Mouse (Mus musculus) brain, embryonic 14.5 days (tissue): ENCODE measurements around the gene 2210011C24Rik. TPM values are rescaled to one million over a fixed set of nuclear protein-coding genes. Genes with fewer than 3 reads are reported as not detected.
"Not testable (repeated sequence)": the region's sequence is repeated elsewhere in the genome, so short reads cannot be mapped to it uniquely, and the experiment has no call there.

ENCODE experiments used
- DNase-seq: peaks from one replicate; pipeline ENCODE4 v3.0.0-alpha.2; 2011; ENCODE audit warnings: low read depth
- CTCF ChIP-seq: fragments of 200-500 bp; IDR thresholded peaks from 2 replicates; pipeline ENCODE4 v1.5.1; 2012; ENCODE audit warnings: inconsistent platforms, mild to moderate bottlenecking, moderate library complexity, borderline replicate concordance; ENCODE audit not compliant: insufficient read depth, insufficient read length; ENCODE audit errors: extremely low read depth
- POLR2A ChIP-seq: fragments of 200-500 bp; IDR thresholded peaks from 2 replicates; pipeline ENCODE4 v1.6.1; 2012; ENCODE audit warnings: mild to moderate bottlenecking, inconsistent platforms, borderline replicate concordance; ENCODE audit not compliant: poor library complexity, insufficient read depth, insufficient read length, severe bottlenecking; ENCODE audit errors: extremely low read depth
- polyA plus RNA-seq: library from polyadenylated mRNA; depleted of rRNA; stranded (reverse); fragments of >200 nt; gene quantifications from 2 replicates; pipeline ENCODE4 v1.2.3, GENCODE M21; 2012

2210011C24Rik gene
- polyA plus RNA-seq, 1 experiment = 0.07 TPM

DNA sequence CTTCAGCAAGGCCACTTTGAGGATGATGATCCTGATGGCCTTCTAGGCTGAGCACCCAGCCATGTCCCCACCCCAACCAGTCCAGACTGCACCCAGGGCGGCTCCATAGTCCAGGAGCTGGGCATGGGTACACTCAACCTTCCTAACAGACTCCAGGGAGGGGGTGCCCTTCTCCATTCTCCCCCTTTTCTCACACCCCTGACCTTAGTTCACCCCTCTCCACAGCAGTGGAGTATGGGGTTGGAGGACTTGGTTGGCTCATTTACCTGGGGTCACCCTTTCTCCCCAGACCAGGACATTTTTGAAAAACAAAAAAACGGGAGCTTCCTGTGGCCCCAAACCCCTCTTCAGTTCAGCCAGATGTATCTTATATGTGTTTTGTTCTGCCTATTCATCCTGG, 12.1 kb downstream of the 2210011C24Rik start:
- TF ChIP-seq CTCF (no peak), POLR2A (no peak)
- DNase-seq = no peak

DNA sequence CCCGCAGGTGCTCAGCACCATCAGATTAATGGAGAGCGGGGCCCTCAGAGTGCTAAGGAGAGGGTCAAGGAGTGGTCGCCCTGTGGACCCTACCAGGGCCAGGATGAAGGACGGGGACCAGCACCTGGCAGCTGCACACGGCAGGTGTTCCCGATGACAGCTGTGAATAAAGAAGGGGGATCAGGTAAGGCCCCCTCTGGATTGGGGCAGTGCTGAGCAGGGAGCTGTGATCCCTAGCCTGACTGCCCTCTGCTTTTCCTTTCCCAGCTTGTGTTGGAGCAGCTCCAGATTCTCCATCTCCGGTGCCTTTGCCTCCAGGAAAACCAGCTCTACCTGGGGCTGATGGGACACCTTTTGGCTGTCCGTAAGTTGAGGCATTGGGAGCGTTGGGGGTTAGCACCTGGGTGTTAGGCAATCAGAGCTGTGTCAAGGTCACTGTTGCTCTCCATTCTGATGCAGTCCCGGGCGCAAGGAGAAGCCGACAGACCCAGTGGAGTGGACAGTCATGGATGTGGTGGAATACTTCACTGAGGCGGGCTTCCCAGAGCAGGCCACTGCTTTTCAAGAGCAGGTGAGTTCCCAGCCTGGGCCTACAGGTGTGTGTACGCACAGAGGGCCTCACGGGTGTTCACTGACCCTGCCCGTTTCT, 12.8 kb downstream of the 2210011C24Rik start:
- TF ChIP-seq CTCF = no peak
- no peak for TF ChIP-seq POLR2A
- DNase-seq = no peak

DNA sequence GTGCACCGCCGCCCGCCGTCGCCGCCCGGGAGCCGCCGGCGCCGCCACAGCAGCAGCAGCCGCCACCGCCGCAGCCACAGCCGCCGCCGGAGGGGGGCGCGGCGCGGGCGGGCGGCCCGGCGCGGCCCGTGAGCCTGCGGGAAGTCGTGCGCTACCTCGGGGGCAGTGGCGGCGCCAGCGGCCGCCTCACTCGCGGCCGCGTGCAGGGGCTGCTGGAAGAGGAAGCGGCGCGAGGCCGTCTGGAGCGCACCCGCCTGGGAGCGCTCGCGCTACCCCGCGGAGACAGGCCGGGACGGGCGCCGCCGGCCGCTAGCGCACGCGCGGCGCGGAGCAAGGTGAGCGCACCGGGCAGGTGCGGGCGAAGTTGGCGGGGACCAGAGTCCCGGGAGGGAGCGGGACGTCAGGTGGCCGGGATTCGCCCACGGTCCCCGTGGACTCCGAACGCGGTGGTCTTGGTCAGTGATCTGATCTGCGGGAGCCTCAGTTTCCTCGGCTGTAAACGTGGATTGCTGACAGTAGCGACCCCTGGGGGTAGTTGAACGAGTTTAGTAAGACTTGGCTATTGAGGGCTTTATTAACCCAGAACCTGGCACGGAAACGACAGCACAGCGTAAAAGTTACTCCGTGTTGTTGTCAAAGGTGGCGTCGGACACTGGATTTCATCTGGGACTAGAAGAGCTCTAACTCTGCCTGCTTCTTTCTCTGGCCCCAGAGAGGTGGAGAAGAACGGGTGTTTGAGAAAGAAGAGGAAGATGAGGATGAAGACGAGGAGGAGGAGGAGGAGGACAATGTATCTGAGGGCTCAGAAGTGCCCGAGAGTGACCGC, 13.5 kb downstream of the 2210011C24Rik start:
- DNase-seq = peak; percentile 88
- TF ChIP-seq POLR2A (no peak), CTCF (peak; percentile 63; the same call in 1 of the 2 replicates)

DNA sequence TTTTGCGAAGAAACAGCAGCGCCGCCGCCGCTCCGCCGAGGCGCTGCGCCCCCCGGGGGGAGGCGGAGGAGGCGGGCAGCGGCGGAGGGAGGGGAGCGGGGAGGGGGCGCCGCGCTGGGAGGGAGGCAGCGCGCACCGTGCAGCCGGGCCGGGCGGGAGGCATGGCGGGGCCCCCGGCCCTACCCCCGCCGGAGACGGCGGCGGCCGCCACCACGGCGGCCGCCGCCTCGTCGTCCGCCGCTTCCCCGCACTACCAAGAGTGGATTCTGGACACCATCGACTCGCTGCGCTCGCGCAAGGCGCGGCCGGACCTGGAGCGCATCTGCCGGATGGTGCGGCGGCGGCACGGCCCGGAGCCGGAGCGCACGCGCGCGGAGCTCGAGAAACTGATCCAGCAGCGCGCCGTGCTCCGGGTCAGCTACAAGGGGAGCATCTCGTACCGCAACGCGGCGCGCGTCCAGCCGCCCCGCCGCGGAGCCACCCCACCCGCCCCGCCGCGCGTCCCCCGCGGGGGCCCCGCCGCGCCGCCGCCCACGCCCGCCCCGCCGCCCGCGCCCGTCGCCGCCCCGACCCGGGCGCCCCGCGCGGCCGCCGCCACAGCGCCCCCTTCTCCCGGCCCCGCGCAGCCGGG, 14.3 kb downstream of the 2210011C24Rik start, which contains the start of gene Samd1:
TSS of gene Samd1 (plus strand) at position 162 of the 631 bp plus-strand sequence.
- DNase-seq = peak; percentile 74

DNA sequence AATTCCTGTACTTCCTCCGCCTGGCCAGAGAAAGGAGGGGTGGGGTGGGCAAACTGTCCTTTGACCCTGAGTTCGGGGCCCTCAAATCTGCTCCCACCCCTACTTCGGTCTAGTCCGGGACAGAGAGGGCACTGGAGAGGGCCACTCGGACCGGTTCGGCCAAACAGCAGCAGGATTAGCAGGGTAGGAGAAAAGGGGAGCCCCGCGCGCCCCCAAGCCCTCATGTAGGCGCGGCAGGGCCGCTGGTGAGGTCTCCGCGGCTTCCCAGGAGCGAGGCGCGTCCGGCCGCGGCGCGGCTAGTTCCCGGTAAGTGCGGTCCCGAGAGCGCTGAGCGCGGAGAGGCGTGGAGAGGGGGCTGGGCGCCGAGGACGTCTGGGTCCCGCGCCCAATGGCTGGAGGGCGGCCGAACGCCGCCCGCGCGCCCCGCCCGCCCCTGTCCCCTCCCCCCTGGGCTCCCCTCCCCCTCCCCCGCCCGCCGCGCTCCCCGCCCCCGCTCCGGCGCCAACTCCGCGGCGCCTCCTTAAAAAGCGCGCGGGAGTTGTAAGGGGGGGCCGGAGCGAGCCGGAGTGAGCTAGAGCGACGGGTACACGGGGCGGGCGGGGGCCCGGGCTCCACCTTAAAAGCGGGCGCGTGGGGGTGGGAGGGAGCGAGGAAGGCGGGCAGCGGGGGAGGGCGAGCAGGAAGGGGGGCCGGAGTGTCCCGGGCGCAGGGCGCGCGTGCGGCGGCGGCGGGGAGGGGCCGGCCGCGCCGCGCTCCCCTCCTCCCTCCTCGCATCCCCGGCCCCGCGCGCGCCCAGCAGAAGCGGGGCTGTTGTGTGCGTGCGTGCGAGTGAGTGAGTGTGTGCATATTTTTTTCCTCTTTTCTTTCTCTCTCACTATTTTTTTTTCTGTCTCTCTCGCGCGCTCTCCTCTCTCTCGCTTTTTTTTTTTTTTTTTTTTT, 15.1 kb downstream of the 2210011C24Rik start:
- TF ChIP-seq CTCF = no peak
- peak; percentile 37; the same call in 1 of the 2 replicates for TF ChIP-seq POLR2A
- peak; percentile 94 for DNase-seq

More for the DNA sequence above, 14.3 kb downstream of the 2210011C24Rik start, which contains the start of gene Samd1:
- TF ChIP-seq POLR2A = no peak

DNA sequence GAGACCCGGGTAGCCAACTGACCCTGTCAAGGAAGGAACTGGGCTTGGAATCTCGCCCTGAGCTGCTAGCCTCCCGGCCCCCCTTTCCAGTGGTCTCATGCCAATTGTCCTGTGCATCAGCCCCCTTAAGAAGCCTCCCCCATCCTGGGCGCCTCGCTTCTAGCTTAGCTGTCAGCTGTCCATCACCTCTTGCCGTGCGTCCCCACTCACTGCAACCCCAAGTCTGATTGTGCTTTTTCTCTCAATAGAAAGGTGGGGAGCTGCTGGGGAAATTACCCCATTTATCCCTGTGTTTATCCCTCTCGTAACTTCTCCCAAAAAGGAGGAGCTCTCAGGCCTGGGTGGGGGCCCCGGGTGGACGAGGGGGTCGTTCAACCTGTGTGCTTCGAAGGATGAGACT, 16.0 kb downstream of the 2210011C24Rik start:
- TF ChIP-seq CTCF = no peak
- no peak for TF ChIP-seq POLR2A
- DNase-seq = peak; percentile 14

DNA sequence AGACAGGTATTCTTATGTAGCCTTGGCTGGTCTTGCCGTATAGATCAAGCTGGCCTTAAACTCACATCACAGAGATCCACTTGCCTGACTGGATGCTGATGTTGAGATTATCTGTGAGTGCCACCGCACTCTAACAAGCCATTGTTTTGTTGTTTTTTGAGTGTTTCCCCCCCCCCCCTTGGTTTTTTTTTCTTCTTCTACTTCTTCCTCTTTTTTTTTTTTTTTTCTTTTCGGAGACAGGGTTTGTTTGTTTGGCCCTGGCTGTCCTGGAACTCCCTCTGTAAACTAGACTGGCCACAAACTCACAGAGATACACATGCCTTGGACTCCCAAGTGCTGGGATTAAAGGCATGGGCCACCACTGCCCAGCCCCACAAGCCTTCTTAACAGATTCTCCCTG, 17.9 kb downstream of the 2210011C24Rik start:
- DNase-seq = no peak
- TF ChIP-seq POLR2A = no peak
- no peak for TF ChIP-seq CTCF

DNA sequence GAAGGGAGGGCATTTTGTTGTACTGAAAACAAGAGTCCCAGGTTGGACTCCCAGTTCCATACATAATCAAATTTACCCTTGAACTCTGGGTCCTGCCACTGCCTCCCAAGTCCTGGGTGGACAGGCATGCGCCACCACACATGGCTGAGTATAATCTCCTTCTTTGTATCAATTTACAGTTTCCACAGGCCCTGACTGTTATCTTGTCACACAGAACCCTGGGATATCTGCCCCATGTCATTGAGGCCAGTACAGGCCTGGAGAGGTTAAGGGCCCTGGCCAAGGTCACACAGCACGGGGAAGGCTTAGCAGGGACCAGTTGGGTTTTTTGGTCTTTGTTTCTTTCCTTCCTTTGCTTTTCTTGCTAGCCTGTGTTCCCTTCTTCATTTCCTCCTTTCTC, 19.5 kb downstream of the 2210011C24Rik start:
- TF ChIP-seq POLR2A (no peak), CTCF (no peak)
- no peak for DNase-seq

DNA sequence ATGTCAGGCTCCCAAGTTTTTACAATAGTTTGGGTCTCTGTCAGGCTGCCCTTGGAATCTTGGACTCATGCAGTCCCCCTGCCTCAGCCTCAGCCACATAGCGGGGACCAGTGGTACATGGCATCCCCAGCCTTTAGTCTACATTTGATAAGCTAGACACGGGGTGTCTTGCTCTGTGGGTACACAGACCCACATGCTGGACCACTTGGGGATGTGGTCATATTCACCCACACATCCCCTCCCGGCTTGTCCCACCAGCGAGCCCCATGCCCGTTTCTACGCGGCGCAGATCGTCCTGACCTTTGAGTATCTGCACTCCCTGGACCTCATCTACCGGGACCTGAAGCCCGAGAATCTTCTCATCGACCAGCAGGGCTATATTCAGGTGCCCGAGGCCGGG, 21.8 kb downstream of the 2210011C24Rik start:
- DNase-seq = no peak
- no peak for TF ChIP-seq CTCF
- TF ChIP-seq POLR2A = no peak

DNA sequence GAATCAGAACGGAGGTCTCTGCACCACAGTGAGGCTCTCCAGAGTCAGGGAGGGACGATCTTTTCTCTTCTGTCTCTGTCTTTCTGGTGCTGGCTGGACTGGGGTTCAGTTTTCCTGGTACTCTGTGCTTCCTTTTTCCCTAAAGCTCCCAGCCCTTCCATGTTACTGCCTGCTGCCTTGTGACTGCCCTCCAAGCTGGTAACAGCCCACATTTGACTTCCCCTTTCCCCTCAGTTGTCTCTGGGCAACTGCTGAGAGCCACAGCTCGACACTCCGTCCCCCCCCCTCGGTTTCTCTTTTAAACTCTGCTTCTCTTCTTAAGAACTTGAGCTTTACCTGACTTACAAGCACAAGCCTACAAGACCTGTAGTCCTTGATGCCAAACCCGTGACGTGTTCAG, 22.7 kb downstream of the 2210011C24Rik start:
- TF ChIP-seq CTCF (no peak), POLR2A (no peak)
- DNase-seq = no peak

DNA sequence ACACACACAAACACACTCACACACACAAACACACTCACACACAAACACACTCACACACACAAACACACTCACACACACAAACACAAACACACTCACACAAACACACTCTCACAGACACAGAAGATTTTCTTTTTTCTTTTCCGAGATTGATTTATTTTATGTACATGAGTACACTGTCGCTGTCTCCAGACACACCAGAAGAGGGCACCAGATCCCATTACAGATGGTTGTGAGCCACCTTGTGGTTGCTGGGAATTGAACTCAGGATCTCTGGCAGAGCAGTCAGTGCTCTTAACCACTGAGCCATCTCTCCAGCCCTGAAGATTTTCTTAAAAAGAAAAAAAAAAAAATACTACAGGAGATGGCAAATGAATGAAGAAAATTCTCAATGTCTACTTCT, 28.7 kb downstream of the 2210011C24Rik start:
- DNase-seq = not testable (repeated sequence)
